Mouse (Mus musculus) embryonic facial prominence, embryonic 14.5 days (tissue): ENCODE results near the gene Pif1. TPM values are rescaled to one million over a fixed set of nuclear protein-coding genes. Genes with fewer than 3 reads are reported as not detected.

Experiments
- ATAC-seq: fragments of 200-750 bp; cut with Nextera tagmentation; 2 replicates; pipeline ENCODE4 v1.8.0; 2017; ENCODE audit warnings: low read depth, moderate number of reproducible peaks, moderate TSS enrichment
- DNase-seq: peaks from one replicate; pipeline ENCODE4 v3.0.0-alpha.2; 2015; ENCODE audit warnings: low spot score
- H3K27ac ChIP-seq: fragments of 300-500 bp; sonication (generic); replicated peaks from 2 replicates; pipeline ENCODE4 v1.5.1; 2014; ENCODE audit warnings: low read depth, mild to moderate bottlenecking, low read length, moderate library complexity
- H3K27me3 ChIP-seq: fragments of 300-500 bp; sonication (generic); replicated peaks from 2 replicates; pipeline ENCODE4 v1.6.1; 2014; ENCODE audit warnings: low read length; ENCODE audit not compliant: control insufficient read depth, insufficient read depth
- H3K36me3 ChIP-seq: fragments of 300-500 bp; sonication (generic); 2 replicates; pipeline ENCODE4 v1.6.1; 2014; ENCODE audit warnings: low read length, mixed read lengths; ENCODE audit not compliant: control insufficient read depth, insufficient read depth
- H3K4me1 ChIP-seq: fragments of 300-500 bp; sonication (generic); 2 replicates; pipeline ENCODE4 v1.6.1; 2014; ENCODE audit warnings: antibody characterized with exemption, low read length; ENCODE audit not compliant: control insufficient read depth, insufficient read depth
- H3K4me2 ChIP-seq: fragments of 300-500 bp; sonication (generic); 2 replicates; pipeline ENCODE4 v1.6.1; 2014; ENCODE audit warnings: low read depth, mild to moderate bottlenecking, low read length, moderate library complexity, mixed read lengths
- H3K4me3 ChIP-seq: fragments of 300-500 bp; sonication (generic); 2 replicates; pipeline ENCODE4 v1.5.1; 2014; ENCODE audit warnings: low read depth, mild to moderate bottlenecking, low read length
- H3K9ac ChIP-seq: fragments of 300-500 bp; sonication (generic); 2 replicates; pipeline ENCODE4 v1.6.1; 2014; ENCODE audit warnings: low read depth, mild to moderate bottlenecking, low read length, moderate library complexity, mixed read lengths
- H3K9me3 ChIP-seq: fragments of 300-500 bp; sonication (generic); 2 replicates; pipeline ENCODE4 v1.6.1; 2016; ENCODE audit warnings: low read length; ENCODE audit not compliant: control insufficient read depth
- WGBS: fragments of 180-500 bp; shearing (Covaris S2); extraction: QIAGEN DNeasy Blood & Tissue Kit; methylation state at CpG from one replicate; pipeline ENCODE4 v1.1.7; 2014; 5-methylcytosine and 5-hydroxymethylcytosine counted together
- polyA plus RNA-seq: library from polyadenylated mRNA; unstranded; fragments of >200 nt; fragmentation: Nextera tagmentation; extraction: Ambion mirVana; gene quantifications from 2 replicates; pipeline ENCODE4 v1.2.1, GENCODE M21; 2014

Pif1 gene
- polyA plus RNA-seq, 1 experiment from 2014 or later = 5.9 TPM

DNA sequence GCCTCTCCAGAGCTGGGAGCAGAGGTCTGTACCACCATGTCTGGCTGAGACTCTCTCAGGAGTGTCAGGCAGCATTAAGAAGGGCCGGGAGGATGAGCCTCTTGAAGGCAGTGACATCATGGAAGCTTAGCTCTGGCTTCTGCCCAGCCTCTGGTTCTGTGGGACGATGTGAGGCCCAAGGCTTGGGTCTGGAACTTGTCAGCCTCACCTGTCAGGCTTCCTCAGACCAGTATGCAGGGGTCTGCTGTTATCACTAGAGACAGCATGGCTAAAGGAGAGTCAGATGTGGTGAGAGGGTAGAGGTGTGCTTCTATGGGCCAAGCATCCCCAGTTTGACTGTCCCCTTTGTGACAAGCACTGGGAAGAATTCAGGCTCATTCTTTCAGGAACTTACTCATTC is 26.1 kb downstream of the Pif1 start:
- Histone ChIP-seq H3K9me3 (no peaks in the 10 kb centered on the region), H3K27me3 (no peaks in the 10 kb centered on the region), H3K27ac (no peak overlapping the region), H3K36me3 (no peaks in the 10 kb centered on the region), H3K4me3 (no peak overlapping the region), H3K4me2 (no peak overlapping the region), H3K4me1 (no peaks in the 10 kb centered on the region), H3K9ac (no peak overlapping the region)
- WGBS = 58% methylated on average over 2 of the region's 2 CpGs
- ATAC-seq (no peak), DNase-seq (no peak)

GRCm38 (mm10) chr9:65619311-65619710 is 32.4 kb downstream of the Pif1 start:
- no peaks in the 10 kb centered on the region for H3K36me3 ChIP-seq
- no peak overlapping the region for H3K9ac ChIP-seq
- DNase-seq (no peak), ATAC-seq (no peak)
- no peak overlapping the region for H3K4me3 ChIP-seq
- H3K9me3 ChIP-seq = no peaks in the 10 kb centered on the region
- H3K4me1 ChIP-seq = no peaks in the 10 kb centered on the region
- no peaks in the 10 kb centered on the region for H3K27me3 ChIP-seq
- no peak overlapping the region for H3K27ac ChIP-seq
- no peak overlapping the region for H3K4me2 ChIP-seq
- 45% methylated on average over 3 of the region's 3 CpGs for WGBS

DNA sequence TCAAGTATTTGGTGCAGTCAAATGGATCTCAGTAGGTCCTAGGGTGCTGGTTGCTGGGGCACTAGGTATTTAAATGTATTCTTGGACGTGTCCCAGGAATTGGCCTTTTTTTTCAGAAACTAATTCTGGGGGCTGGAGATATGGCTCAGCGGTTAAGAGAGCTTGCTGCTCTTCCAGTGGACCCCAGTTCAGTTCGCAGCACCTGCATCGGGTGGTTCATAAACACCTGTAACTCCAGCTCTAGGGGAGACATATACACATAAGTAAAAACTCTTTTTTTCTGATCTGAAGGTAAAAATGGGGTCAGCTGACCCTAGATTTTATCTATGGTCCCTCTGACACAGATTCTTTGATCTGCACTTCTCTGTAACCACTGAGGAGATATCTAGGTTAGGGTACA is 34.2 kb downstream of the Pif1 start:
- ATAC-seq (no peak), DNase-seq (no peak)
- no peaks in the 10 kb centered on the region for H3K27me3 ChIP-seq
- no peak overlapping the region for H3K27ac ChIP-seq
- H3K9me3 ChIP-seq = no peaks in the 10 kb centered on the region
- H3K9ac ChIP-seq = no peak overlapping the region
- H3K4me3 ChIP-seq = no peak overlapping the region
- H3K4me1 ChIP-seq = no peaks in the 10 kb centered on the region
- H3K4me2 ChIP-seq = no peak overlapping the region
- WGBS = 90% methylated on average over 4 of the region's 4 CpGs
- no peaks in the 10 kb centered on the region for H3K36me3 ChIP-seq

DNA sequence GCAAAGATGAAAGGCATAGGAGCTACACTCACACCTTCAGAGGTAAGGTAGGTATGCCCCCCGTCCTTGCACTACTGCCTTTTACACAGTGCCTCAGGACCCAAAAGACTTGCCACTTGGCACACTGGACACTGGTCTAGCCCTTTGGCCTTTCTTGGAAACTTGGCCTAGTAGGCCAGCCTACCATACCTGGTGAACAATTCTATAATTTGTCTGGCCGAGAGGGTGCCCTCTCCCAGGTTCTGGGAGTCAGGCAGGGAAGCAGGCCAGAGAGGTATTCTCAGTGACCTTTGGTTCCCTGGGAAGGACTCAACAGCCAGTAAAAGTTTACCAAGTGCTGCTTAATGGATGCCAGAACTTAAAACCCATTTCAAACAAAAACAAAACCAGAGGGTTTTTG is 34.7 kb downstream of the Pif1 start:
- ATAC-seq (no peak), DNase-seq (no peak)
- Histone ChIP-seq H3K4me2 (no peak overlapping the region), H3K4me1 (no peaks in the 10 kb centered on the region), H3K27me3 (no peaks in the 10 kb centered on the region), H3K27ac (no peak overlapping the region), H3K9me3 (no peaks in the 10 kb centered on the region), H3K36me3 (no peaks in the 10 kb centered on the region), H3K4me3 (no peak overlapping the region), H3K9ac (no peak overlapping the region)
- 76% methylated on average over 2 of the region's 2 CpGs for WGBS

DNA sequence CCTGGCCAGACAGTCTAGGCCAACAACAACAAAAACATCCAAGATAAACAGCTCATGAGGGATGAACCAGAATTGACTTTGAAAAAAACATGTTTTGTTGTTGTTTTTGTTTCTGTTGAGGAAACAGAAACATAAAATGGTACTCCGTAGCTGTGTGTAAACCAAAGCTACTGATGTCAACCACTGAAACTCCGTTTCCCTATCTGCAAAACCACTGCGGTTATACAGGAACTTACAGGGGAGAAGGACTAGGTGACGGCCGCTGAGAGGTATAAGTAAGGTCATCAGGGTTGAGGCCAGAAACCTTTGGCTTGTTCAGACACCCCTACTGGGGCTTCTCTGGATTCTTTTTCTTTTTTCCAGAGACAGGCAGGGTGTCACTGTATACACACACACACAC is 35.9 kb downstream of the Pif1 start:
- no peak overlapping the region for H3K4me3 ChIP-seq
- peaks cover 8% of the 10 kb centered on the region; the same call in 1 of the 2 replicates for H3K27me3 ChIP-seq
- H3K9me3 ChIP-seq = no peaks in the 10 kb centered on the region
- no peak overlapping the region for H3K9ac ChIP-seq
- H3K36me3 ChIP-seq = no peaks in the 10 kb centered on the region
- H3K27ac ChIP-seq = no peak overlapping the region
- 85% methylated on average over 5 of the region's 5 CpGs for WGBS
- ATAC-seq = no peak
- DNase-seq = no peak
- H3K4me1 ChIP-seq = no peaks in the 10 kb centered on the region
- no peak overlapping the region for H3K4me2 ChIP-seq

- Histone ChIP-seq H3K4me2 (no peak overlapping the region), H3K36me3 (no peaks in the 10 kb centered on the region), H3K4me3 (no peak overlapping the region), H3K9ac (no peak overlapping the region), H3K4me1 (peaks cover 4% of the 10 kb centered on the region; the same call in 1 of the 2 replicates), H3K9me3 (no peaks in the 10 kb centered on the region), H3K27ac (no peak overlapping the region), H3K27me3 (peaks cover 22% of the 10 kb centered on the region)
- DNase-seq (no peak), ATAC-seq (no peak)
- 48% methylated on average over 2 of the region's 2 CpGs for WGBS
These were observed 37.3 kb downstream of the Pif1 start for GRCm38 (mm10) chr9:65624266-65624665.

DNA sequence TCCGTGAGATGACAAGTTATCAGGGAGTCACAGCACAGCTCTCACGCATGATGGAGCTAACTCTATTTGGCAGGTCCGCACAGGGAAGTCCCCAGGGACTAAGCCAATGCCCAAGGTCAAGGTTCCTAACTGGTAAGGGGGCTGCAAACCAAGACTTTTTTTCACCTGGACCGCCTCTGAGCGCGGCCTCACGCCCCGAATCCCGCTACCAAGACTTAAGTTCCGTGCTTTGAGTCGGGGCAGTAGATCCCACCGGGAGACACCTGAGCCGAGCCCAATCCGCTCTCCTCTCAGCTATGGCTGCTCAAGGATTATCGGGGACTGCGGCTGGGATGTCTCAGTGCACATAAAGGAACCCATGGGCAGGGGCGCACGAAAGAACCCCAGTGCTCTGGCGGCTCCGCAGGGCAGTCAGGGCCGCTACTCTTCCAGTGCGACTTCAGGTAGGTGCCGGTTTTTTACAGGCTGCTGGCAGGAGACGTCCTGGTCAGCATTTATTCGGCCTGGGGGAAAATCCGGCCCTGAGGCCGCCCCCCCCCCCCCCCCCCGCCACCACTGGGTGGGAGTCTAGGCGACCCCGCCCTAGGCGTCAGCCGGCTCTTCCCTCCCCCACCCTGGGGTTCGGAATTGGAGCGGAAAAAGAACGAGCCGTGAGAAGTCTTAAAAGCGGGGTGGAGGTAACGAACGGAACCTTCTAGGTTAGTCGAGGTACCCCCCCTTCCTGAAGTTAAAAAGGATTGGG is 42.2 kb downstream of the Pif1 start, which contains the start of gene Rbpms2:
Gene Rbpms2, plus strand, starts transcription at position 624 of the 742 bp plus-strand sequence.
- WGBS = under 1% methylated on average over 35 of the region's 40 CpGs
- Histone ChIP-seq H3K4me1 (peaks cover 5% of the 10 kb centered on the region; the same call in 1 of the 2 replicates), H3K27ac (peak within 1 kb of the TSS; percentile 44), H3K9me3 (no peaks in the 10 kb centered on the region), H3K9ac (peak within 1 kb of the TSS; percentile 74), H3K4me3 (peak within 1 kb of the TSS; percentile 82), H3K4me2 (peak within 1 kb of the TSS; percentile 99), H3K36me3 (no peaks in the 10 kb centered on the region), H3K27me3 (peaks cover 39% of the 10 kb centered on the region)
- ATAC-seq (no peak), DNase-seq (no peak)

DNA sequence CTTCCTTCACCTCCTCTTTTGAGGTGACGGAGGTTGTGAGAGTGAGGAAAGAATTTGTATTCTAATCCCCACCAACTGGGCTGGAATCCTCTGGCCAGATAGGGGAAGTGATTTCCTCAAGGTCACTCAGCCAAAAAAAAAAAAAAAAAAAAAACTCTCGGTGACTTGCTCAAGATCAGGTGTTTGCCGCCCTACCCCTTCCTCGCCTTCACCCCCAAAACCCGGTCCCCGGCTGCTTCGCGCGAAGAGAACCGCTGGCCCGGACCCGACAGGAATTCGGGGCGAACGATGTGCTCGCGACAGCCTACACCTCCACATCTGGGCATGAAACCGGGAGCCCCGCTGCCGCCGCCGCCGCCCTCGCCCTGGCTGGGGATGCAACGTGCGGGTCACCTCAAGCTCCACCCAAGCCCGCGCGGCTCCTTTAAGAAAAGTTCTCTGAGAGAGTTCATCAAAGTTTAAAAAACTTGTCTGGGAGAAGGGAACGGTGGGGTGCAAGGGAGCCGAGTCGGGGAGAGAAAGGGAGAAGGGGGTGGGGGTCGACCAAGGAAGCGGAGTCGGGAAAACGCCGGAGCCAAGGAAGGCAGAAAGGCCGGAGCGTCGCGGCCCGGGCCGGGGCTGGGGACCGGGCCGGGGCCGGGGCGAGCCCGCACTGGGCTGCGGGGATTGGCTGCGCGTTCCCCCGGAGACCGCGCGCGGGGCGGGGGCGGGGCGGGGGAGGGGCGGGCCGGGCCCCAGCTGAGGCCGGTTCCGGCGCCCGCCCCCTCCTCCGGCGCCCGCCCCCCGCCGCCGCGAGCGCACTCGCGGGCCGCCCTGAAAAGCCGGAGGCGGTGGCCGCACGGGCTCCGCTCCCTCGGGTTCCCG is 43.0 kb downstream of the Pif1 start:
- peaks cover 39% of the 10 kb centered on the region for H3K27me3 ChIP-seq
- ATAC-seq (peak; percentile 95), DNase-seq (peak; percentile 61)
- H3K4me3 ChIP-seq = peak overlapping the region; percentile 82
- H3K36me3 ChIP-seq = no peaks in the 10 kb centered on the region
- peaks cover 5% of the 10 kb centered on the region; the same call in 1 of the 2 replicates for H3K4me1 ChIP-seq
- WGBS = under 1% methylated on average over 36 of the region's 83 CpGs
- peak overlapping the region; percentile 74 for H3K9ac ChIP-seq
- H3K4me2 ChIP-seq = peak overlapping the region; percentile 99
- H3K27ac ChIP-seq = peak overlapping the region; percentile 44
- no peaks in the 10 kb centered on the region for H3K9me3 ChIP-seq
